Mouse (Mus musculus) heart, postnatal 0 days (tissue): ENCODE measurements around the gene Gstm2.

ENCODE experiments used
- CTCF ChIP-seq: IDR thresholded peaks from 2 replicates; pipeline ENCODE4 v1.5.1; 2016; ENCODE audit warnings: antibody characterized with exemption, control low read depth, low read depth
- EP300 ChIP-seq: IDR thresholded peaks from 2 replicates; pipeline ENCODE4 v1.6.1; 2016; ENCODE audit warnings: antibody characterized with exemption, low read depth

DNA sequence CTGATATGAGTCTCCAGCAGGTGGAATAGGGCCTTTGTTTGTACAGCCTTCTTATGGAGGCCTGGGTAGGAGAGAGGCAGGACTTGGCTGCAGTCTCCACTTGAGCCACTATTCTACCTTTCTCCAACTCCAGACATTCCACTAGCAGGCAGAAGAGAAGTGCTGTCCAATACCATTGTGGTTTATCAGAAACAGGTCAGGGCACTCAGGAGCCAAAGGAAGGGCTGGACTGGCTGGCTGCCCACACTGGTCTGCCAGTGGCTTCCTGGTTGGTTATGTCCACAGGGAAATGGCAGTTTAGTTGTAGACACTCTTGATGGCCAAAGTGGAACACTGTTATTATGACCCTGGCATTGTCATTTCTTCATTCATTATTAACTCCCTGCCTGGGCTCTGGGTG is 45.9 kb upstream of the Gstm2 start:
- TF ChIP-seq CTCF (no peak), EP300 (no peak)
